8 mouse cellular contexts compared by ENCODE assay signal in genomic region chr3:84906528-84906927, GRCm38 (mm10).
A peak's percentile ranks its signal among the peaks of the same experiment; 100 is the strongest.
DNase-seq lines count a peak whose midpoint lies in the region; ATAC-seq and TF ChIP-seq lines count a peak whose summit lies in the region.

No protein-coding gene starts in this region.

- H3K36me3 ChIP-seq in hindbrain, embryonic 11.5 days (ENCODE audit: control insufficient read depth, insufficient read depth, low read length) = no peaks in the 10 kb centered on the region
- 0 out of 2 replicates have a peak, but pooled peaks cover 3% of the 10 kb centered on the region for H3K36me3 ChIP-seq in hindbrain, embryonic 12.5 days
- peaks cover 6% of the 10 kb centered on the region for H3K36me3 ChIP-seq in ES-E14 (ENCODE audit: control insufficient read depth, insufficient read depth, low read length, poor library complexity, severe bottlenecking)
- 0 out of 2 replicates have a peak, but pooled peaks cover 10% of the 10 kb centered on the region for H3K36me3 ChIP-seq in embryonic facial prominence, embryonic 14.5 days (ENCODE audit: control insufficient read depth, insufficient read depth, low read length)
- peaks cover 10% of the 10 kb centered on the region for H3K36me3 ChIP-seq in forebrain, embryonic 10.5 days (replicated peaks)

- 24% methylated on average over 1 of the region's 1 CpGs for WGBS in hindbrain, embryonic 11.5 days
- 30% methylated on average over 1 of the region's 1 CpGs for WGBS in hindbrain, embryonic 12.5 days
- WGBS in embryonic facial prominence, embryonic 14.5 days = 22% methylated on average over 1 of the region's 1 CpGs
- 29% methylated on average over 1 of the region's 1 CpGs for WGBS in forebrain, embryonic 10.5 days

- no peak overlapping the region for H3K4me3 ChIP-seq in hindbrain, embryonic 11.5 days (ENCODE audit: low read depth, low read length)
- H3K4me3 ChIP-seq in hindbrain, embryonic 12.5 days = no peak overlapping the region
- no peak overlapping the region for H3K4me3 ChIP-seq in ES-E14 (ENCODE audit: insufficient read depth in 1 of 2, low read depth in 1 of 2, low read length in 2 of 2, poor library complexity in 1 of 2, severe bottlenecking in 1 of 2)
- H3K4me3 ChIP-seq in embryonic facial prominence, embryonic 14.5 days (ENCODE audit: low read depth, low read length) = no peak overlapping the region
- H3K4me3 ChIP-seq in forebrain, embryonic 10.5 days = no peak overlapping the region

- in situ Hi-C loops in ES-E14 (cut with MboI; ENCODE audit: low sequenced_read_pairs in 2 of 2, unreplicated experiment in 2 of 2) = no loop called here

- no peaks in the 10 kb centered on the region for H3K9me3 ChIP-seq in hindbrain, embryonic 11.5 days (ENCODE audit: control insufficient read depth, low read length)
- no peaks in the 10 kb centered on the region for H3K9me3 ChIP-seq in hindbrain, embryonic 12.5 days (replicated peaks)
- H3K9me3 ChIP-seq in ES-E14 (ENCODE audit: control insufficient read depth, insufficient read depth, low read depth, low read length) = no peaks in the 10 kb centered on the region
- H3K9me3 ChIP-seq in embryonic facial prominence, embryonic 14.5 days (ENCODE audit: control insufficient read depth, low read length) = no peaks in the 10 kb centered on the region
- H3K9me3 ChIP-seq in forebrain, embryonic 10.5 days = no peaks in the 10 kb centered on the region

- H3K4me2 ChIP-seq in hindbrain, embryonic 11.5 days (replicated peaks; ENCODE audit: low read depth, low read length) = no peak overlapping the region
- H3K4me2 ChIP-seq in hindbrain, embryonic 12.5 days (replicated peaks) = no peak overlapping the region
- no peak overlapping the region for H3K4me2 ChIP-seq in embryonic facial prominence, embryonic 14.5 days (ENCODE audit: low read depth, low read length)

- ATAC-seq in hindbrain, embryonic 11.5 days (ENCODE audit: low FRiP score) = no peak
- no peak for ATAC-seq in hindbrain, embryonic 12.5 days (ENCODE audit: low FRiP score)
- ATAC-seq in embryonic facial prominence, embryonic 14.5 days (ENCODE audit: low read depth) = no peak

- H3K4me1 ChIP-seq in hindbrain, embryonic 11.5 days (replicated peaks; ENCODE audit: control insufficient read depth, insufficient read depth, low read length) = no peaks in the 10 kb centered on the region
- 0 out of 2 replicates have a peak, but pooled peaks cover 3% of the 10 kb centered on the region for H3K4me1 ChIP-seq in hindbrain, embryonic 12.5 days
- no peaks in the 10 kb centered on the region for H3K4me1 ChIP-seq in ES-E14 (ENCODE audit: control insufficient read depth in 2 of 2, insufficient read depth in 2 of 2, low read length in 2 of 2, poor library complexity in 1 of 2)
- H3K4me1 ChIP-seq in embryonic facial prominence, embryonic 14.5 days (ENCODE audit: control insufficient read depth, insufficient read depth, low read length) = no peaks in the 10 kb centered on the region
- peaks cover 7% of the 10 kb centered on the region for H3K4me1 ChIP-seq in forebrain, embryonic 10.5 days

- no peaks in the 10 kb centered on the region for H3K27me3 ChIP-seq in hindbrain, embryonic 11.5 days (ENCODE audit: control insufficient read depth, insufficient read depth, low read length)
- H3K27me3 ChIP-seq in hindbrain, embryonic 12.5 days = no peaks in the 10 kb centered on the region
- H3K27me3 ChIP-seq in embryonic facial prominence, embryonic 14.5 days (replicated peaks; ENCODE audit: control insufficient read depth, insufficient read depth, low read length) = no peaks in the 10 kb centered on the region
- no peaks in the 10 kb centered on the region for H3K27me3 ChIP-seq in forebrain, embryonic 10.5 days (ENCODE audit: poor library complexity, severe bottlenecking)

- no peak overlapping the region for H3K9ac ChIP-seq in hindbrain, embryonic 11.5 days (ENCODE audit: low read depth, low read length)
- H3K9ac ChIP-seq in hindbrain, embryonic 12.5 days = no peak overlapping the region
- H3K9ac ChIP-seq in ES-E14 (ENCODE audit: insufficient read depth, low read depth, low read length, poor library complexity, severe bottlenecking) = no peak overlapping the region
- H3K9ac ChIP-seq in embryonic facial prominence, embryonic 14.5 days (ENCODE audit: low read depth, low read length) = no peak overlapping the region

- DNase-seq in hindbrain, embryonic 11.5 days (ENCODE audit: low spot score) = peak; percentile 58
- DNase-seq in 3T3-L1 (ENCODE audit: low read depth, low spot score) (peak; percentile 68), ES-E14 (ENCODE audit: low read depth, low spot score) (peak; percentile 36)
- DNase-seq in embryonic facial prominence, embryonic 14.5 days (ENCODE audit: low spot score) = peak; percentile 52
- peak; percentile 14 for DNase-seq in retina, postnatal 7 days (ENCODE audit: low read depth, low spot score)
- DNase-seq in right cerebral cortex, postnatal 4 days = no peak
- no peak for DNase-seq in forebrain, embryonic 10.5 days (ENCODE audit: extremely low spot score, low spot score)

- no peak overlapping the region for H3K27ac ChIP-seq in hindbrain, embryonic 11.5 days (ENCODE audit: low read depth, low read length)
- H3K27ac ChIP-seq in hindbrain, embryonic 12.5 days = no peak overlapping the region
- no peak overlapping the region for H3K27ac ChIP-seq in ES-E14 (ENCODE audit: insufficient read depth, low read depth, low read length, poor library complexity, severe bottlenecking)
- H3K27ac ChIP-seq in embryonic facial prominence, embryonic 14.5 days (replicated peaks; ENCODE audit: low read depth, low read length) = no peak overlapping the region
- H3K27ac ChIP-seq in forebrain, embryonic 10.5 days = no peak overlapping the region

TF ChIP-seq in ES-E14, 5 proteins besides CTCF, POLR2A, EP300 and RAD21:
- TF ChIP-seq ZC3H11A (IDR thresholded peaks at IDR 0.05; ENCODE audit: borderline replicate concordance, low read depth, low read length) (0 out of 2 replicates have a peak, but pooled peaks have one; percentile 30), CHD2 (IDR thresholded peaks at IDR 0.05; ENCODE audit: low read depth, low read length) (no peak)

Comparison
In these comparisons a context has a peak if more than half of its experiments do, and no peak if none do; other contexts are left out.
1. DNase-seq: peak in hindbrain, embryonic 11.5 days (single experiment), 3T3-L1 (single experiment), ES-E14 (single experiment), embryonic facial prominence, embryonic 14.5 days (single experiment) and retina, postnatal 7 days (single experiment); none in right cerebral cortex, postnatal 4 days (single experiment) and forebrain, embryonic 10.5 days (single experiment).